Mouse (Mus musculus) forelimb bud, embryonic 11.5 days (tissue): ENCODE results near the gene Polr1a.

Source experiments
- DNase-seq: peaks from one replicate; pipeline ENCODE4 v3.0.0-alpha.2; 2012; ENCODE audit warnings: low read depth, low spot score

The Polr1a gene

GRCm38 (mm10) chr6:71997215-71997614 is 88.4 kb downstream of the Polr1a start:
- no peak for DNase-seq

- no peak for DNase-seq
Measured at GRCm38 (mm10) chr6:71999917-72000512, 91.2 kb downstream of the Polr1a start.

GRCm38 (mm10) chr6:72001220-72001777 is 92.4 kb downstream of the Polr1a start:
- DNase-seq = no peak

GRCm38 (mm10) chr6:72007411-72008212 is 98.8 kb downstream of the Polr1a start:
- no peak for DNase-seq

- DNase-seq = no peak
Measured at GRCm38 (mm10) chr6:72008213-72008655, 99.4 kb downstream of the Polr1a start.

GRCm38 (mm10) chr6:72009454-72009853 is 100.6 kb downstream of the Polr1a start:
- no peak for DNase-seq

- no peak for DNase-seq
Measured at GRCm38 (mm10) chr6:72014033-72014432, 105.2 kb downstream of the Polr1a start.

- no peak for DNase-seq
Measured at GRCm38 (mm10) chr6:72018052-72018451, 109.2 kb downstream of the Polr1a start.

- no peak for DNase-seq
Measured at GRCm38 (mm10) chr6:72025497-72025896, 116.6 kb downstream of the Polr1a start.

GRCm38 (mm10) chr6:72028079-72028478 is 119.2 kb downstream of the Polr1a start:
- DNase-seq = no peak

- DNase-seq = no peak
Measured at GRCm38 (mm10) chr6:72029674-72030073, 120.8 kb downstream of the Polr1a start.
